Mouse (Mus musculus) liver, postnatal 0 days (tissue): Measurements from ENCODE around the gene Foxo3. TPM values are rescaled to one million over a fixed set of nuclear protein-coding genes. Genes with fewer than 3 reads are reported as not detected.

Experiments
- ATAC-seq: fragments of 200-750 bp; cut with Nextera tagmentation; 2 replicates; pipeline ENCODE4 v1.8.0; 2017; ENCODE audit warnings: mild to moderate bottlenecking, moderate library complexity
- DNase-seq: peaks from one replicate; pipeline ENCODE4 v3.0.0-alpha.2; 2016
- H3K27ac ChIP-seq: fragments of 300-500 bp; sonication (generic); 2 replicates; pipeline ENCODE4 v1.5.1; 2014; ENCODE audit warnings: antibody characterized with exemption, moderate library complexity, mild to moderate bottlenecking, low read depth
- H3K27me3 ChIP-seq: fragments of 300-500 bp; sonication (generic); 2 replicates; pipeline ENCODE4 v1.6.1; 2014; ENCODE audit warnings: low read length, control low read depth, mixed read lengths; ENCODE audit not compliant: insufficient read depth
- H3K36me3 ChIP-seq: fragments of 300-500 bp; sonication (generic); replicated peaks from 2 replicates; pipeline ENCODE4 v1.6.1; 2014; ENCODE audit warnings: mild to moderate bottlenecking, control low read depth, low read length, moderate library complexity, mixed read lengths; ENCODE audit not compliant: insufficient read depth
- H3K4me1 ChIP-seq: fragments of 300-500 bp; sonication (generic); 2 replicates; pipeline ENCODE4 v1.6.1; 2014; ENCODE audit warnings: antibody characterized with exemption, mild to moderate bottlenecking, control low read depth; ENCODE audit not compliant: insufficient read depth
- H3K4me2 ChIP-seq: fragments of 300-500 bp; sonication (generic); 2 replicates; pipeline ENCODE4 v1.6.1; 2014; ENCODE audit warnings: low read depth, mild to moderate bottlenecking, low read length, moderate library complexity, mixed read lengths
- H3K4me3 ChIP-seq: fragments of 300-500 bp; sonication (generic); 2 replicates; pipeline ENCODE4 v1.5.1; 2014; ENCODE audit warnings: low read depth, low read length
- H3K9ac ChIP-seq: fragments of 300-500 bp; sonication (generic); replicated peaks from 2 replicates; pipeline ENCODE4 v1.6.1; 2014; ENCODE audit warnings: mild to moderate bottlenecking, moderate library complexity
- H3K9me3 ChIP-seq: fragments of 300-500 bp; sonication (generic); 2 replicates; pipeline ENCODE4 v1.6.1; 2016; ENCODE audit warnings: mild to moderate bottlenecking, control low read depth, low read length, mixed read lengths
- CTCF ChIP-seq: sonication (generic); IDR thresholded peaks from 2 replicates; pipeline ENCODE4 v1.5.1; 2016; ENCODE audit warnings: antibody characterized with exemption, low read depth
- EP300 ChIP-seq: IDR thresholded peaks from 2 replicates; pipeline ENCODE4 v1.6.1; 2016; ENCODE audit warnings: antibody characterized with exemption, low read depth, mild to moderate bottlenecking
- WGBS: fragments of 180-500 bp; shearing (Covaris S2); extraction: QIAGEN DNeasy Blood & Tissue Kit; methylation state at CpG from one replicate; pipeline ENCODE4 v1.1.7; 2014; ENCODE audit not compliant: insufficient replicate concordance; 5-methylcytosine and 5-hydroxymethylcytosine counted together
- polyA plus RNA-seq: library from polyadenylated mRNA; unstranded; fragments of >200 nt; fragmentation: Nextera tagmentation; extraction: Ambion mirVana; gene quantifications from 2 replicates; pipeline ENCODE4 v1.2.1, GENCODE M21; 2015

The Foxo3 gene
- polyA plus RNA-seq = 8.4 and 9.4 TPM in 2 replicates

DNA sequence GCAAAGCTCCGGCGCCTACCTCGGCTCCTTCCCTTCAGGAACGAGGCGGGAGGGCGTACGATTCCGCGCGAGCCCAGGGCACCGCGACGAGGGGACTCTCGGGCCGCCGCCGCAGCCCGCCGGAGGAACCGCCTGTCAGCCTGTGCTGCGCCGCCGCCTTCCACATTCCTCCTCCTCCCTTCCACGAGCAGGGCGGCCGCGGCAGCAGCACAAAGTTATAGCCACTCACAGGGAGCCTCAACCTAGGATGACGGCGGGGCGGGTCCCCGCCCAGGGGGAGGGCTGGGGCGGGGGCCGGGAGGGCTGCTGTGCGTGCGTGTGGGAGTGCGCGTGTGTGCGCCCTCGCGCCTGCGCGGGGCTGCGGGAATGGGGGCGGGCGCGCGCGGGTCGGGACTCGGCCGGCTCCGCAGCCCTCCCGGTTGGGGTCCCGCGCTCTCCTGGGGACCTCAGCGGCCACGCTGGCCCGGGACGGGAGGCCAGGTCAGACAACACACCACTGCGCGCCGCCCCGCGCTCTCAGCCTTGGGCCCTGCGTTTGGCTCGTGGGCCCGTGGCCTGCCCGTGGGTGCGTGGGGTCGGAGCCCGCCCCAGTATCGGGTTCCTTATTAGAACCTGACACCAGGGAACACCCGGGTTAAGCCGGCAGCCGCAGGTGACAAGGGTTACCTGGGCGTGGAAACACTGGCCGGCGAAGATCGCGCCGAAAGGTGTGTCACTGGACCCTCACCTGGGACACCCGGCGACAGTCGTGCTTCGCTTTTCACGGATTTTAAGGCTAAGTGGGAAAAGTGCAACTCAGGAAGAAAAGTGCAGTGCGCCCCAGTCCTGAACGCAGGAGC is at the start of gene Foxo3:
Foxo3 (minus strand) TSS at position 249 of the 839 bp plus-strand sequence.
- peak; percentile 95 for DNase-seq
- peaks cover 30% of the 10 kb centered on the region for H3K4me1 ChIP-seq
- H3K4me2 ChIP-seq = peak within 1 kb of the TSS; percentile 100
- H3K36me3 ChIP-seq = peaks cover 19% of the 10 kb centered on the region
- peak within 1 kb of the TSS; percentile 95 for H3K9ac ChIP-seq
- no peaks in the 10 kb centered on the region for H3K9me3 ChIP-seq
- H3K4me3 ChIP-seq = peak within 1 kb of the TSS; percentile 96
- WGBS = 0% methylated on average over 76 of the region's 88 CpGs
- TF ChIP-seq CTCF (no peak), EP300 (no peak)
- peaks cover 3% of the 10 kb centered on the region; the same call in 1 of the 2 replicates for H3K27me3 ChIP-seq
- peak; percentile 69 for ATAC-seq
- H3K27ac ChIP-seq = peak within 1 kb of the TSS; percentile 96

DNA sequence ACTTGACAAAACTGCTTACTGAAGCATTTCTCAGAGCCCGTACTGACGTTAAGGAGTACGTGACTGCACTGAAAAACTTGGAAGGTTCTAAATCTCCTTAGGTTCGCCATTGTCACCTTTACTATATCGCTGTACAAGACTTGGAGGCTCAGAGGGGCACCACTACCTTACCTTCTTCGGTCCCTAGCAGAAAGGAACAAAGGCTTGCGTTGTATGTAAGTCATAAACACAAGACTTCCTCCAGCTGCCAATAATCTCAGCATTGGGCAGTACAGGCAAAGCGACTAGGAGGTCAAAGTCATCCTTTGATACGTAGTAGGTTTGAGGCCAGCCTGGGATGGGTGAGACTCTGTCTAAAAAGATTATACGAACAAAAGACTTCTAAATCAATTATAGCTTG is 48.8 kb upstream of the Foxo3 start:
- TF ChIP-seq CTCF (no peak), EP300 (no peak)
- DNase-seq (no peak), ATAC-seq (no peak)
- no peaks in the 10 kb centered on the region for H3K36me3 ChIP-seq
- 86% methylated on average over 10 of the region's 10 CpGs for WGBS
- H3K4me1 ChIP-seq = no peaks in the 10 kb centered on the region
- H3K9ac ChIP-seq = no peak overlapping the region
- no peak overlapping the region for H3K4me2 ChIP-seq
- H3K27ac ChIP-seq = no peak overlapping the region
- no peaks in the 10 kb centered on the region for H3K27me3 ChIP-seq
- no peak overlapping the region for H3K4me3 ChIP-seq
- H3K9me3 ChIP-seq = no peaks in the 10 kb centered on the region

GRCm38 (mm10) chr10:42323978-42324377 is 47.4 kb upstream of the Foxo3 start:
- Histone ChIP-seq H3K9ac (no peak overlapping the region), H3K36me3 (no peaks in the 10 kb centered on the region), H3K4me1 (no peaks in the 10 kb centered on the region), H3K27ac (no peak overlapping the region), H3K4me2 (no peak overlapping the region), H3K27me3 (no peaks in the 10 kb centered on the region), H3K4me3 (no peak overlapping the region), H3K9me3 (no peaks in the 10 kb centered on the region)
- TF ChIP-seq CTCF (no peak), EP300 (no peak)
- DNase-seq (no peak), ATAC-seq (no peak)

DNA sequence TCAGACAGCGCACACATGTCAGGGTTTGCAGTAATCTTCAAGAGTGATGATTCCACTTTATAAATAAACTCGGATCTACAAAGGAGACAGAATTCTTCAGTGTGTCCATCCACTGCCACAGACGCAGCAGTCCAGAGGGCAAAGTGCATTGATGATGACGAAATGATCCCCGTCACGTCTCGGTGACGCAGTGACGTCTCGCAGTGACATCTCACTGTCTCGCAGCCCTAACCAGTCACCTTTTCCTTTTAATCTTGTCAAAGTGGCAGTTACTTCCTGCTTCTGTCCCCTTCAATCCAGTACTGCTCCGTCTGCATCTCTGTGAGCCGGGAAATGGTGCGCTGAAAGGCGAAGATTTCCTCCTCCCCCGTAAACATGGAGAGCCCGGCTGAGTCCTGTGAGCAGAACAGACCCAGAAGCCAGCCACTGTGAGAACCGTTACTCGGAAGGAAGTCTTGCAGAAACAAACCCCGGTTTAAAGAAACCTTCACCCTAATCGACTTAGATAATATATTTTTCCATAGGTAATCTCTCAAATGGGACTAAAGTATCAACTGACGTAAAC is 36.7 kb upstream of the Foxo3 start:
- no peak overlapping the region for H3K4me3 ChIP-seq
- no peak overlapping the region for H3K9ac ChIP-seq
- 0 out of 2 replicates have a peak, but pooled peaks have one; percentile 12 for ATAC-seq
- no peak for DNase-seq
- TF ChIP-seq EP300 (no peak), CTCF (no peak)
- H3K36me3 ChIP-seq = peaks cover 4% of the 10 kb centered on the region
- H3K27ac ChIP-seq = no peak overlapping the region
- H3K4me2 ChIP-seq = peak overlapping the region; percentile 27; the same call in 1 of the 2 replicates
- H3K27me3 ChIP-seq = no peaks in the 10 kb centered on the region
- H3K9me3 ChIP-seq = no peaks in the 10 kb centered on the region
- no peaks in the 10 kb centered on the region for H3K4me1 ChIP-seq
- WGBS = 59% methylated on average over 22 of the region's 22 CpGs

GRCm38 (mm10) chr10:42312557-42312956 is 36.0 kb upstream of the Foxo3 start:
- no peak for ATAC-seq
- no peaks in the 10 kb centered on the region for H3K27me3 ChIP-seq
- 33% methylated on average over 1 of the region's 1 CpGs for WGBS
- no peaks in the 10 kb centered on the region; the same call in 1 of the 2 replicates for H3K36me3 ChIP-seq
- no peak for DNase-seq
- no peak overlapping the region for H3K9ac ChIP-seq
- TF ChIP-seq EP300 = no peak
- no peak for TF ChIP-seq CTCF
- H3K4me1 ChIP-seq = no peaks in the 10 kb centered on the region
- no peak overlapping the region for H3K27ac ChIP-seq
- no peaks in the 10 kb centered on the region for H3K9me3 ChIP-seq
- H3K4me3 ChIP-seq = no peak overlapping the region
- H3K4me2 ChIP-seq = no peak overlapping the region

DNA sequence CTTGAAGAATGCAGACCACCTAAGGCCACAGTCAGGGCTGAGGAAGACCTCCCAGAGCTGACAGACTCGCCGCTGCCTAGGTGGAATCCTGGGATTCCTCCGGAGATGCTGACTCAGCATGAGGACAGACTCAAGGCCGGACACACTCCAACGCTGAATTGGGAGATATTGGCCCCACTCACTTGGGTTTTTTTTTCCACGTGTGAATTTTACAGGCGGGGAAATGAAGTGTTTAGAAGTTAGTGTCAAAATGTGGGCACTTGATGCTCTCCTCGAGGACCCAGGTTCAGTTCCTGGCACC is 32.1 kb upstream of the Foxo3 start:
- Histone ChIP-seq H3K4me1 (no peaks in the 10 kb centered on the region), H3K36me3 (no peaks in the 10 kb centered on the region), H3K27me3 (no peaks in the 10 kb centered on the region), H3K4me2 (peak overlapping the region; percentile 41), H3K27ac (no peak overlapping the region), H3K4me3 (no peak overlapping the region), H3K9me3 (no peaks in the 10 kb centered on the region), H3K9ac (no peak overlapping the region)
- TF ChIP-seq EP300 (no peak), CTCF (no peak)
- no peak for ATAC-seq
- DNase-seq = no peak
- WGBS = 37% methylated on average over 8 of the region's 8 CpGs
